Mouse (Mus musculus) liver, embryonic 14 days (tissue): ENCODE data around the gene Mmp8. TPM values are rescaled to one million over a fixed set of nuclear protein-coding genes. Genes with fewer than 3 reads are reported as not detected.

Experiments used
- polyA plus RNA-seq: library from polyadenylated mRNA; depleted of rRNA; stranded (reverse); fragments of >200 nt; gene quantifications from 2 replicates; pipeline ENCODE4 v1.2.3, GENCODE M21; 2012; rRNA removed

The Mmp8 gene
- 0.95 and 0.99 TPM in 2 replicates for polyA plus RNA-seq

DNA sequence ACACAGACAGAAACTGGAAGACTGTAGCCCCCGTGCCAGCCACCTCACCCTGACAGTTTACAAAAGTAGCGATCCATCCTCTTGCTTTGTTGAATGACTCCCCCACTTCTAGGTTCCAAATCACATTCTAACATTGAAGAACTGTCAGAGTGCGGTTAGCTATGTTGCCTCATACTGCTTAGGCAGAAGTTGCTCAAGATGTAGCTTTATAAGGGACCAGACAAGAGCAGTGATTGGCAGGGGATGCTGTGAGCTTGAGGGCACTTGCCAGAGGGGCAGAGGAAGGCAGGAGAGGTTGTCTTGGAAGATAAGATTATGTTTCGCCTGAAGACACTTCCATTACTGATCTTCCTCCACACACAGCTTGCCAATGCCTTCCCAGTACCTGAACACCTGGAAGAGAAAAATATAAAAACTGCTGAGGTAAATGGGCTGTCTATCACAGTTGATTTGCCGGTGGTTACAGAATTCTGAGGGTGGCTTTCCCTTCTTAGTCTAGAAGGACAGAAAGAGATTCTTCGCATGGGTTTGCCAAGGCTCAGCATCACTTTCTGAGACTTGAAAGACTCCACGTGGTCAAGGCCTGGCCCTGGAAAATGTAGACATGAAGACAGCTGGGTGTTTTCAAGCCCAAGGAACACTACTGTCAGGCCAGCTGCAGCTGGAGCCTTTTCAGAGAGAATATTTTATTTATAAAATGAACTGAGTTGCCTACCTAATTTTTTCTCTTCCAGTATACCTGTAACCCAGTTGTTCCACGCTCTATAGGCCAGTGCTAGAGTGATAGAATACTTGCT is at the start of gene Mmp8:
Gene Mmp8 (plus strand): TSS at position 236 of the 797 bp plus-strand sequence.

DNA sequence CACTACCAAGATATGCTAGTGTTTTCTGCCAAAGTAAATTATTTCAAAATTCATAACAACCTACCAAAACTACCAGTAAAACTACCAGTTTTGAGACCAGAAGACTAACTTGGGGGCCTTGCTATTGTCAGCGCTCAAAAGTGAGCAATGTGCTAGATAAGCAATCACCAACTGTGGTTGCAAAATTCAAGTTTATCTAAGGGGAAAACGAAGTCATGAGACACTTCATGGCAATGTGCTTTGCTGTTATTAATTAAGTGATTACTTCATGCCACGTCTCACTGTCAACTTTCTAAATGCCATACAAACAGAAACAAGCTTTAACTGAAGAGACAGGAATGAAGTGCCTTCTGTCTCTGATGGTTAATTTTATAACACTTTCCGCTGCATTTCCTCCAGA is 12.9 kb downstream of the Mmp8 start, which contains the start of gene Mmp27:
Gene Mmp27 (plus strand): TSS at position 235 of the 400 bp plus-strand sequence.

Other genes with a start within 250 kb of the Mmp8 start
- 0.05 and 0.09 TPM in 2 replicates for gene Mmp12, start 214.1 kb upstream of the Mmp8 start, polyA plus RNA-seq
- gene Mmp1b, start 170.4 kb upstream of the Mmp8 start, polyA plus RNA-seq: not detected in 2 replicates
- not detected in 2 replicates for gene Mmp3, start 112.6 kb upstream of the Mmp8 start, polyA plus RNA-seq
- gene Mmp10, start 56.1 kb upstream of the Mmp8 start, polyA plus RNA-seq: not detected in 2 replicates
- 0.15 and 0.29 TPM in 2 replicates for gene Mmp27, start 12.9 kb downstream of the Mmp8 start, polyA plus RNA-seq
- not detected in 2 replicates for gene Mmp20, start 69.8 kb downstream of the Mmp8 start, polyA plus RNA-seq
- not detected in 2 replicates for gene Mmp7, start 133.6 kb downstream of the Mmp8 start, polyA plus RNA-seq
- gene Tmem123, start 205.6 kb downstream of the Mmp8 start, polyA plus RNA-seq: 23.5 and 26.9 TPM in 2 replicates